Mouse (Mus musculus): ENCODE data around the gene Smim17.
"Not testable (repeated sequence)": the region's sequence is repeated elsewhere in the genome, so short reads cannot be mapped to it uniquely, and the experiment has no call there.

GRCm38 (mm10) chr7:6477633-6478032, 79.1 kb downstream of the Smim17 start:
- TF ChIP-seq CTCF (conservative IDR thresholded peaks at IDR 0.05; ENCODE audit: low read length); POU5F1 (IDR thresholded peaks at IDR 0.05; ENCODE audit: borderline replicate concordance, low read length): not testable (repeated sequence)
